Mouse (Mus musculus) embryonic stem cell, embryonic (primary cell): ENCODE results near the gene Ttll4.

Experiments
- CTCF ChIA-PET, 4 experiments: fragments of 300-600 bp in 2 of 4; fragments of 350-600 bp in 2 of 4; sonication (Branson Sonifier 250); formaldehyde crosslinking; loops; one replicate each; lab custom pipeline; 2022; ENCODE audit warnings: inconsistent platforms in 2 of 4; lab: Charles Lee
- POLR2A ChIA-PET, 4 experiments: fragments of 300-600 bp in 2 of 4; fragments of 350-600 bp in 2 of 4; sonication (Branson Sonifier 250); formaldehyde crosslinking; loops; one replicate each; lab custom pipeline; 2022; ENCODE audit warnings: antibody characterized with exemption in 4 of 4, inconsistent platforms in 1 of 4; lab: Charles Lee

The Ttll4 gene

GRCm38 (mm10) chr1:74723748-74724147 is 62.2 kb downstream of the Ttll4 start:
- ChIA-PET CTCF (interaction anchor here (0.6 to 2.5 kb wide), 18 partner anchors 9 to 594 kb away, joined by 3 to 12 read pairs (median 4); partner anchors contain the start of genes Cyp27a1 (in 2 of the 4) and Prkag3 (in 1 of the 4)), POLR2A (interaction anchor here in 2 of 4 experiments (0.6 to 0.9 kb wide), 3 partner anchors 11 to 28 kb away, joined by 3 read pairs; partner anchors contain the start of gene Cyp27a1 (in 1 of the 2))

- POLR2A ChIA-PET = interaction anchor here in 2 of 4 experiments (1.4 to 1.5 kb wide), 2 partner anchors 12 to 22 kb away, joined by 3 read pairs; no protein-coding TSS in a partner anchor
- CTCF ChIA-PET = interaction anchor here in 1 of 4 experiments (1.4 kb wide), 1 partner anchor 23 kb away, joined by 5 read pairs; the partner anchor contains the start of gene Prkag3
These were observed 64.6 kb downstream of the Ttll4 start for GRCm38 (mm10) chr1:74726114-74726513.

- ChIA-PET POLR2A (interaction anchor here in 2 of 4 experiments (1.4 to 1.5 kb wide), 2 partner anchors 13 to 21 kb away, joined by 3 read pairs; no protein-coding TSS in a partner anchor), CTCF (interaction anchor here in 1 of 4 experiments (1.4 kb wide), 1 partner anchor 22 kb away, joined by 5 read pairs; the partner anchor contains the start of gene Prkag3)
These were observed 65.1 kb downstream of the Ttll4 start for GRCm38 (mm10) chr1:74726674-74727073.

- ChIA-PET POLR2A (no interaction called here), CTCF (no interaction called here)
These were observed 66.9 kb downstream of the Ttll4 start for GRCm38 (mm10) chr1:74728446-74728845.

GRCm38 (mm10) chr1:74736977-74737376 is 75.4 kb downstream of the Ttll4 start:
- POLR2A ChIA-PET = interaction anchor here in 1 of 4 experiments (1.0 kb wide), 1 partner anchor 14 kb away, joined by 3 read pairs; no protein-coding TSS in a partner anchor
- CTCF ChIA-PET = interaction anchor here in 2 of 4 experiments (0.7 to 0.8 kb wide), 2 partner anchors 15 to 45 kb away, joined by 3 read pairs; no protein-coding TSS in a partner anchor

- ChIA-PET CTCF (interaction anchor here in 2 of 4 experiments (0.7 to 0.8 kb wide), 2 partner anchors 15 to 46 kb away, joined by 3 read pairs; no protein-coding TSS in a partner anchor), POLR2A (interaction anchor here in 1 of 4 experiments (0.9 to 1.0 kb wide), 2 partner anchors 15 to 535 kb away, joined by 3 read pairs; no protein-coding TSS in a partner anchor)
These were observed 76.0 kb downstream of the Ttll4 start for GRCm38 (mm10) chr1:74737500-74737899.

GRCm38 (mm10) chr1:74740846-74741245 is 79.3 kb downstream of the Ttll4 start:
- ChIA-PET CTCF (interaction anchor here in 1 of 4 experiments (0.6 kb wide), 1 partner anchor 36 kb away, joined by 3 read pairs; no protein-coding TSS in a partner anchor), POLR2A (interaction anchor here in 1 of 4 experiments (0.8 kb wide), 1 partner anchor 45 kb away, joined by 3 read pairs; no protein-coding TSS in a partner anchor)

GRCm38 (mm10) chr1:74747335-74747734 is 85.8 kb downstream of the Ttll4 start:
- POLR2A ChIA-PET = interaction anchor here in 3 of 4 experiments (0.5 to 1.7 kb wide), 6 partner anchors 12 to 214 kb away, joined by 3 to 4 read pairs (median 3); partner anchors contain the start of genes Cyp27a1 (in 1 of the 3) and Ttll4 (in 1 of the 3)
- CTCF ChIA-PET = interaction anchor here in 3 of 4 experiments (1.0 to 1.5 kb wide), 5 partner anchors 10 to 146 kb away, joined by 3 to 4 read pairs (median 3); partner anchors contain the start of genes Cyp27a1 (in 1 of the 3), Rnf25 (in 1 of the 3) and Stk36 (in 1 of the 3)

- CTCF ChIA-PET = interaction anchor here in 3 of 4 experiments (0.5 to 1.6 kb wide), 16 partner anchors 9 to 330 kb away, joined by 3 to 7 read pairs (median 4); partner anchors contain the start of genes Cyp27a1 (in 1 of the 3), Rnf25 (in 1 of the 3), Stk36 (in 1 of the 3) and Wnt6 (in 1 of the 3)
These were observed 87.2 kb downstream of the Ttll4 start, which contains the start of gene Prkag3 for GRCm38 (mm10) chr1:74748643-74749271. Prkag3 (minus strand) TSS chr1:74749221.

GRCm38 (mm10) chr1:74749301-74749700 is 87.8 kb downstream of the Ttll4 start:
- POLR2A ChIA-PET = interaction anchor here in 2 of 4 experiments (0.7 to 1.1 kb wide), 3 partner anchors 24 to 472 kb away, joined by 3 to 4 read pairs (median 4); no protein-coding TSS in a partner anchor
- CTCF ChIA-PET = interaction anchor here in 2 of 4 experiments (0.7 to 1.6 kb wide), 11 partner anchors 9 to 807 kb away, joined by 3 to 7 read pairs (median 4); partner anchors contain the start of genes Cyp27a1 (in 1 of the 2) and Wnt6 (in 1 of the 2)

More at GRCm38 (mm10) chr1:74748643-74749271, 87.2 kb downstream of the Ttll4 start, which contains the start of gene Prkag3:
- POLR2A ChIA-PET = interaction anchor here in 3 of 4 experiments (0.6 to 1.3 kb wide), 5 partner anchors 24 to 471 kb away, joined by 3 to 4 read pairs (median 3); partner anchors contain the start of gene Cyp27a1 (in 1 of the 3)

GRCm38 (mm10) chr1:74750683-74751082 is 89.1 kb downstream of the Ttll4 start:
- CTCF ChIA-PET = no interaction called here

GRCm38 (mm10) chr1:74752150-74752549 is 90.6 kb downstream of the Ttll4 start:
- CTCF ChIA-PET = interaction anchor here in 3 of 4 experiments (0.5 to 1.5 kb wide), 3 partner anchors 9 to 109 kb away, joined by 3 to 4 read pairs (median 3); no protein-coding TSS in a partner anchor
- POLR2A ChIA-PET = interaction anchor here in 1 of 4 experiments (1.2 kb wide), 1 partner anchor 65 kb away, joined by 3 read pairs; no protein-coding TSS in a partner anchor

More at GRCm38 (mm10) chr1:74750683-74751082, 89.1 kb downstream of the Ttll4 start:
- POLR2A ChIA-PET = no interaction called here

GRCm38 (mm10) chr1:74752833-74753232 is 91.3 kb downstream of the Ttll4 start:
- ChIA-PET POLR2A (interaction anchor here in 1 of 4 experiments (0.6 to 1.2 kb wide), 2 partner anchors 65 to 114 kb away, joined by 3 read pairs; no protein-coding TSS in a partner anchor), CTCF (interaction anchor here in 3 of 4 experiments (0.5 to 1.5 kb wide), 3 partner anchors 8 to 109 kb away, joined by 3 to 4 read pairs (median 3); no protein-coding TSS in a partner anchor)
